Mouse (Mus musculus): ENCODE measurements at regions not wholly inside any gene's neighbourhood (a gene's known extent, or its start where the extent isn't known, plus 50 kb on each side); places are given as distances from the start of the nearest gene placed in this dataset.

- DNase-seq (ENCODE audit: low spot score in 2 of 2), result no peak
Measured at GRCm38 (mm10) chr3:38257076-38257842, 227.4 kb downstream of the Ankrd50 start.

DNA sequence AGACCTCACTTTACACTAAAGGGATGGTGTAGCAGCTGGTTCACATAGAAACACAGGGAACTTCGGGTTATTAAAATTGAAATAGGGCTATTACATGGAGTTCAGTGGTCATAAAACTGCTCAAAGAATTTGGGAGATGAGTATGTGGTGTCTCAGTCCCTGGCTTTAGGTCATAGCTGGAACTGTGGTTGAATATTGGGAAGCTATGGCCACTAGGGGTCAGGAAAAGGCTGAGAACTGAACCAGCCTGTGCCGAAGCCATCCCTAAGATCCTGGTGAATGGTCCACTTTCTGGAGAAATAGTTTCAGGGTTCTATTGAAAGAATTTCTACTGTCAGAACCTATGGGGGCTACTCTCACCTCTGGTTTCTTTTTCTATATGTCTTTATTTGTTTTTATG, 229.0 kb downstream of the Ankrd50 start:
- peak in 1 of 2 experiments; percentile 36 for DNase-seq (ENCODE audit: low spot score in 2 of 2)

DNA sequence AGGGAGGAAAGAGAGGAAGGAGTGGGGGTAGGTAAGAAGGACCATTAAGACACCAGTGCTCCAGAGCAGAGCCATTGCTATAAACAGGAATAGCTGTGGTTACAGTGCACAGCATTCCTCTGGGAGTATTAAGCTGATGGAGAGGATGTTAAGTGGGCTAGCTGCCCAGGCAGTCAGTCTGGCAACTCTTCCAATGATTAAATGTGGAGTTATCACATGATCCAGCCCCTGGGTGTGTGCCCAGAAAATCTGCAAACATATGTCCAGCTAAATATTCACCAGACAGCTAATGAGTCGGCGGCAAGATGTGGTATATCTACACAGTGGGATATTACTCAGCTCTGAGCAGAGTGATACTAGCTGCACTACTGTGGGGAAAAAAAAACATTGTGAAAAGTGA, 229.7 kb downstream of the Ankrd50 start:
- peak in 1 of 2 experiments; percentile 26 for DNase-seq (ENCODE audit: low spot score in 2 of 2)

DNA sequence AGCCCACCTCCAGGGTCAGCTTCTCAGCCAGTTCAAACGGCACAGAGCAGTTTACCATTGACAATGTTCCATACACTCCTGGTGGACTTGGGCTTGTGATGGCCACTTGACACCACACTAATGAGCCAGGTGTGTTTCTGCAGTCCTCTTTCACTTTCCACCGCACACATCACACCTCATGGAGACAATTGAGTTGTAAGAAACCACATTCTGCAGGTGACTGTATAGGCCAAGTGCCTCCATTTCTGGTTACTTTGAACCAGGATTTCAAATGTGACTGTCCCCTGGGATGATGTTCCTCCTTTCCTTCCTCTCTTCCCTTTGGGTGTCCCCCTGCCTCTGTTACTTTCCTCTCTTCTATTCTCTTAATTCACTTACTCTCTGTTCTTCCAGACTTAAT, 233.1 kb downstream of the Ankrd50 start:
- DNase-seq (ENCODE audit: low spot score in 2 of 2), result no peak

- no peak for DNase-seq (ENCODE audit: low spot score in 2 of 2)
Measured at GRCm38 (mm10) chr3:38250552-38250951, 234.1 kb downstream of the Ankrd50 start.

- no peak for DNase-seq (ENCODE audit: low spot score in 2 of 2)
Measured at GRCm38 (mm10) chr3:38248941-38249340, 235.7 kb downstream of the Ankrd50 start.

DNA sequence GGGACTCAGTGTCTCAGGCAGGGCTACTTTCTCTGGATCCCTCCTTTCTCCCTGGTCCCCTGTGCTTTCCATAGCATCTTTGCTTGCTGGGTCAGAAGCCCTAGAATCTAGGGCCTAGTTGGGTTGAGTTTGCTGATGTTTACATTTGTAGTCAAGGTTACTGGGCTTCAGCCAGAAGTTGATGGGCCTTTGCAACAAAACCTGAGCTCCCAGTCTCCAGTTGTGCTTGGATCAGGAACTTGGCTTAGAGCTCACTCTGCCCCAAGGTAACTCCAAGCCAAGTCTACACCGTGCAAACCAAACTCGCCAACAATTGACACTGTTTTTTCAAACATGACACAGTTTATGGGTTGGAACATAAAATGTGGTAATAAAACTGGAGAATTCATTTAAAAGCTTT, 238.2 kb downstream of the Ankrd50 start:
- no peak for DNase-seq (ENCODE audit: low spot score in 2 of 2)

- no peak for DNase-seq (ENCODE audit: low spot score in 2 of 2)
Measured at GRCm38 (mm10) chr3:38243209-38243608, 241.4 kb downstream of the Ankrd50 start.

GRCm38 (mm10) chr3:38237616-38238015, 247.0 kb downstream of the Ankrd50 start:
- no peak for DNase-seq (ENCODE audit: low spot score in 2 of 2)

GRCm38 (mm10) chr3:38235736-38236083, 248.9 kb downstream of the Ankrd50 start:
- no peak for DNase-seq (ENCODE audit: low spot score in 2 of 2)

GRCm38 (mm10) chr3:38235033-38235735, 249.5 kb downstream of the Ankrd50 start:
- DNase-seq (ENCODE audit: low spot score in 2 of 2), result no peak

GRCm38 (mm10) chr3:38234534-38234933, 250.1 kb downstream of the Ankrd50 start:
- DNase-seq (ENCODE audit: low spot score in 2 of 2), result no peak

DNA sequence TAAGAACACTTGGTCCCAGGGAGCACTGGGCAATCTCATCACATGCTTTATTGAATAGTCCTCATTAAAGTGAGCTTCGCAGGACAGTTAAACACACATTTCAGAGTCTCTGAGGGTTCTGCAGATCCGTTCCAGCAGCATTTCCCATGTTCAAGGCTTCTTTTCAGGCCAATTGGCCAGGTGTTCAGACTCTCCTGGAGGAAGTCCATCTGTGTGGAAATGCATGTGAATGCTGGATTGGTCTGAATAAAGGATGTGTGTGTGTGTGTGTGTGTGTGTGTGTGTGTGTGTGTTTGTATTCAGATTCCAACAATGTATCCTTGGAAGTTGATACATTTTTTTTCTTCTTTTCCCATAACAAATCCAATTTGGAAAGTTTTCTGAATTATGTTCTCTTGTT, 250.6 kb downstream of the Ankrd50 start:
- DNase-seq (ENCODE audit: low spot score in 2 of 2), result no peak

DNA sequence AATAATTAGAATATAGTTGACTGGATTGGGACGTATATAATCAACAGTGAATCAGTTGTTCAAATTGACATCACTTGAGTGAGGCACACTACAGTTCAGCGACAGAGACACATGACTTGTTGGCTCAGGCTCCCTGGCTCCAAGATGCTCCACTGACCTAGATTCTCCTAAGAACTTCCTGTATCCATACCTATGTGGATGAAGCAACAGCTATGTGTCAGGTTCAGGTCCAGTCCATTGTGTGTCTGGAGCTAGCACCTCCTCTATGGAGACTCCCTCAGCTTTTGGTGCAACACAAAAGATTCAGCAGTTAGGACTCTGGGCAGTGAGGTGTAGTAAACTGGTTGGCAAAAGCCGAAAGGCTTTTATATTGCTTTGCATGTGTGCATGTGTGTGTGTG, 251.6 kb downstream of the Ankrd50 start:
- no peak for DNase-seq (ENCODE audit: low spot score in 2 of 2)

DNA sequence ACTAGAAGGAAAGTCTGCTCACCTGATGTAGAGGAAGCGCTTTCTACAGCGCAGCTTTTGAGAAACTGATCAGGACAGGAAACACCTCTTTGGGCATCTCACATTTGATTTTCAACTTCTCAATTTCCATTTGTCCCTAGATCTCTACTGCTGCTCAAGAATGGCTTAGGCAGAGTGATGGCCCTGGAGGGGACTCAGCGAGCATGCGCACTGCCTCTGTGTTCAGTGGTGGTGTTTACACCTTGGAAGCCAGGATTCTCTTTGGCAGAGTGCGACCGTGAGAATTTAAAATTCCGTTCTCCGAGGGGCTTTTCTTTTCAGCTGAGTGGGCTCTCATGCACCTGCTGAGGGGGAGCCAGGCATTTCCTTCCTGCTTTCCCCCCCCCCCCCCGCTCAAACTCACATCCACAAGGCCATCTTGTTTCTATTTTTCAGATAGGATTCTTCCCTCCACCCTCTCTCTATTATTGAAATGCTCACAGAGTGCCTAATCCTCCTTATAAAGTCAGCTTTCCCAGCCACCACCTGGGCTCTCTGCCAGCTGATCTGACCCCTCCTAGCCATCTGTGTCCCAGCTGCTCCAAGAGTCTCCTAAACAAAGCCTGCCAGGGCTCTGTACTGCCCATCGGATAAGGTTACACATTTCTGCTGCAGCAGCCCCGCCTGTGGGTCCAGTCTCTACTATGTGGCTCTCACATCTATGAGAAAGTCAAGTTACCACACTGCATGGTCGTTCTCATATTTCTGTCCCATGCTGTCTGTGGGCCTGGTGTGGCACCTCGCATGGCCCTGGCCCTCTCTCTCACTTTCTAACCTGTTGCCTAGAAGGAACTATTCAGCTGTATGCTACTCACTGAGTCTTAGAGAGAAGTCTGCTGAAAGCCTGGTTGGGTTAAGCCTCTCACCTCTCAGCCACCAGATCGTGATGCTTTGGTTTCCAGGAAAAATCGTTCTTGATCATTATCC, 252.2 kb downstream of the Ankrd50 start:
- DNase-seq (ENCODE audit: low spot score in 2 of 2), result no peak

DNA sequence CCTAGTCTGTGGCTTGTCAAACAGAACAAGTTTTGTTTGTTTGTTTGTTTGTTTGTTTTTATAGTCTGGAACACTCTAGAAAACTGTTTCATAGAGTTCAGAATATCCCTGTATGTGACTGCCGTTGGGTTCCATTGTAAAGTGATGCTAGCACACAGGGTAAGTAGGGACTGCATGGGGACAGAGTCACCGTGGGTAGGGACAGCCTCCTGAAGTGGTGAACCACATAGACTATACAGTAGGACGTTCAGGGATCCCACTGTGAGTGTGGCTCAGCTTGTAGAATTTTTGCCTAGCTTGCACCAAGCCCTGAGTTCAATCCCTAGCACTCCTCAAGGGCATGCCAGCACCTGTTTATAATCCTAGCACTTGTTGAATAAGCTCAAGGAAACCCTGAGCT, 253.1 kb downstream of the Ankrd50 start:
- no peak for DNase-seq (ENCODE audit: low spot score in 2 of 2)

GRCm38 (mm10) chr3:38230796-38231195, 253.8 kb downstream of the Ankrd50 start:
- DNase-seq (ENCODE audit: low spot score in 2 of 2), result no peak

DNA sequence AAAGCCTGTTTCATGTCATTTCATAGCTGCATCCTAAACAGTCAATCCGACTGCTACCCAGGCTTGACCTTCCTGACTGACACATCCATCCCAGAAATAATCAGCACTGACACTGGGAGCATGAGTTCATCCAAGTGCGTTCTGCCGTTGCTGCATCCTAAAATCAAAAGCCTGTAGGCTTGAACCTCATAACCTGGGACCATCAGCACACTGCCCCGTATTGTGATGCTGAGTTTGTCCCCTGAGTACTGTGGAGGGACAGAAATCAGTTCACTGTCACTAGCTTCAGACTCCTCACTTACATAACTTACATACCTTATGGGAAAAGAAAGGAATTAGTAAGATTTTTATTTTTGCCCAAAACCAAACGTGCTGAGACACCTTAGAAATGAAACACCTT, 255.0 kb downstream of the Ankrd50 start:
- no peak for DNase-seq (ENCODE audit: low spot score in 2 of 2)

GRCm38 (mm10) chr3:38229051-38229450, 255.6 kb downstream of the Ankrd50 start:
- DNase-seq (ENCODE audit: low spot score in 2 of 2), result no peak

GRCm38 (mm10) chr3:38227596-38227995, 257.0 kb downstream of the Ankrd50 start:
- DNase-seq (ENCODE audit: low spot score in 2 of 2), result peak in 1 of 2 experiments; percentile 41

DNA sequence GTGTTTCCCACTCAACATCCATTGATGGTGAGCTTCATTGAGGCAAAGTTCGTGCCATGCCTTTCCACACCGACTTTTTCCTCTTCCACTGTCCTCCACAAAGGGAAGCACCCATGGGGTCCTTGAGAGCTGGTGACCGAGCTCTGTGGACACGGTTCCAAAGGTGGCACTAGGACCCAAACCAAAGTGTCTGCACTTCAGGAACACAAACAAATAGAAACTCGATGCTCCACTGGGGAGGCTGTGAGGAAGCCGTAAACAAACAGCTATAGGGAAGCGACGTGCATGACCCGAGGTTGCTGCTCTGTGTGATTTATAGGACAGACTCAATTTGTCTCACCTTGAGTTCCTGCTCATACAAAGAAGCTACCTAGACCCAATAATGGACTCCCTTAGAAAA, 257.5 kb downstream of the Ankrd50 start:
- no peak for DNase-seq (ENCODE audit: low spot score in 2 of 2)

GRCm38 (mm10) chr3:38226147-38226546, 258.5 kb downstream of the Ankrd50 start:
- DNase-seq (ENCODE audit: low spot score in 2 of 2), result no peak
